Mouse (Mus musculus) bone marrow, adult 2 months (tissue): ENCODE data around the gene Rps6ka1.
A peak's percentile ranks its signal among the peaks of the same experiment; 100 is the strongest.

ENCODE experiments used
- CTCF ChIP-seq: fragments of 200-500 bp; IDR thresholded peaks from 2 replicates; pipeline ENCODE4 v1.5.1; 2011; ENCODE audit warnings: low read length, control low read depth; ENCODE audit not compliant: control insufficient read depth, insufficient read depth
- POLR2A ChIP-seq: fragments of 200-500 bp; IDR thresholded peaks from 2 replicates; pipeline ENCODE4 v1.6.1; 2011; ENCODE audit warnings: low read depth, mild to moderate bottlenecking, control low read depth, low read length, borderline replicate concordance; ENCODE audit not compliant: control insufficient read depth

GRCm38 (mm10) chr4:133877850-133878755 is 9.5 kb downstream of the Rps6ka1 start:
- TF ChIP-seq POLR2A: no peak
- peak; percentile 85 for TF ChIP-seq CTCF
